Mouse (Mus musculus) kidney, postnatal 14 days (tissue): Measurements from ENCODE around the gene Chsy1.

Experiments used
- DNase-seq: peaks from one replicate; pipeline ENCODE4 v3.0.0; 2022; ENCODE audit warnings: mixed read lengths

The Chsy1 gene

GRCm38 (mm10) chr7:66108961-66109854 lies at the start of gene Chsy1:
Gene Chsy1, plus strand, starts transcription at chr7:66109515.
- peak; percentile 93 for DNase-seq

GRCm38 (mm10) chr7:66060066-66060956 lies 49.0 kb upstream of the Chsy1 start:
- peak; percentile 93 for DNase-seq

- DNase-seq = no peak
These were observed 48.3 kb upstream of the Chsy1 start for GRCm38 (mm10) chr7:66061057-66061456.

- DNase-seq = no peak
These were observed 32.9 kb upstream of the Chsy1 start for GRCm38 (mm10) chr7:66076411-66076810.

- DNase-seq = peak; percentile 97
These were observed 29.7 kb upstream of the Chsy1 start, which contains the start of gene Selenos for GRCm38 (mm10) chr7:66079364-66080230. Gene Selenos, plus strand, starts transcription at chr7:66079649.

GRCm38 (mm10) chr7:66080231-66080613 lies 29.1 kb upstream of the Chsy1 start:
- DNase-seq = no peak

GRCm38 (mm10) chr7:66083757-66084156 lies 25.6 kb upstream of the Chsy1 start:
- DNase-seq = no peak

- no peak for DNase-seq
These were observed 24.8 kb upstream of the Chsy1 start for GRCm38 (mm10) chr7:66084546-66084945.

GRCm38 (mm10) chr7:66087652-66088051 lies 21.7 kb upstream of the Chsy1 start:
- no peak for DNase-seq

GRCm38 (mm10) chr7:66088077-66088476 lies 21.2 kb upstream of the Chsy1 start:
- no peak for DNase-seq

GRCm38 (mm10) chr7:66090676-66091190 lies 18.6 kb upstream of the Chsy1 start:
- DNase-seq = no peak

GRCm38 (mm10) chr7:66091553-66091952 lies 17.8 kb upstream of the Chsy1 start:
- DNase-seq = no peak

GRCm38 (mm10) chr7:66092656-66093055 lies 16.7 kb upstream of the Chsy1 start:
- DNase-seq = no peak

- DNase-seq = no peak
These were observed 15.2 kb upstream of the Chsy1 start for GRCm38 (mm10) chr7:66094141-66094540.

GRCm38 (mm10) chr7:66098803-66099202 lies 10.5 kb upstream of the Chsy1 start:
- DNase-seq = no peak

- DNase-seq = peak; percentile 47
These were observed 7.4 kb upstream of the Chsy1 start for GRCm38 (mm10) chr7:66101866-66102265.

GRCm38 (mm10) chr7:66104531-66104930 lies 4.8 kb upstream of the Chsy1 start:
- DNase-seq = no peak

- no peak for DNase-seq
These were observed 3.5 kb upstream of the Chsy1 start for GRCm38 (mm10) chr7:66105771-66106170.

GRCm38 (mm10) chr7:66106581-66107056 lies 2.7 kb upstream of the Chsy1 start:
- DNase-seq = peak; percentile 34

GRCm38 (mm10) chr7:66107206-66107605 lies 2.1 kb upstream of the Chsy1 start:
- peak; percentile 47 for DNase-seq

- peak; percentile 44 for DNase-seq
These were observed 1.4 kb upstream of the Chsy1 start for GRCm38 (mm10) chr7:66107930-66108329.
